Mouse (Mus musculus) monocyte, adult 2 months (primary cell): ENCODE results near the gene Treh.

Source experiments
- DNase-seq, 2 experiments: peaks; one replicate each; pipeline ENCODE4 v3.0.0; 2022; ENCODE audit warnings: low spot score in 2 of 2, low read depth in 1 of 2

Gene Treh

GRCm38 (mm10) chr9:44715705-44716362, 42.8 kb downstream of the Treh start:
- no peak for DNase-seq

GRCm38 (mm10) chr9:44716997-44717821, 44.2 kb downstream of the Treh start:
- DNase-seq: no peak

GRCm38 (mm10) chr9:44717822-44718242, 44.8 kb downstream of the Treh start:
- DNase-seq: no peak

GRCm38 (mm10) chr9:44718937-44719631, 46.1 kb downstream of the Treh start:
- no peak for DNase-seq

GRCm38 (mm10) chr9:44719632-44720357, 46.8 kb downstream of the Treh start:
- no peak for DNase-seq

GRCm38 (mm10) chr9:44720358-44721153, 47.5 kb downstream of the Treh start:
- no peak for DNase-seq

GRCm38 (mm10) chr9:44721154-44721876, 48.3 kb downstream of the Treh start:
- peak; percentile 37 to 57 for DNase-seq

- DNase-seq: no peak
These were observed 48.8 kb downstream of the Treh start for GRCm38 (mm10) chr9:44721877-44722186.

- DNase-seq: no peak
These were observed 49.5 kb downstream of the Treh start for GRCm38 (mm10) chr9:44722575-44722974.

- DNase-seq: no peak
These were observed 50.0 kb downstream of the Treh start for GRCm38 (mm10) chr9:44723008-44723407.

- DNase-seq: no peak
These were observed 50.5 kb downstream of the Treh start for GRCm38 (mm10) chr9:44723521-44724041.

GRCm38 (mm10) chr9:44724223-44724622, 51.2 kb downstream of the Treh start:
- DNase-seq: no peak

GRCm38 (mm10) chr9:44724665-44725064, 51.6 kb downstream of the Treh start:
- DNase-seq: no peak

- no peak for DNase-seq
These were observed 53.6 kb downstream of the Treh start for GRCm38 (mm10) chr9:44726431-44727146.

- DNase-seq: no peak
These were observed 54.4 kb downstream of the Treh start for GRCm38 (mm10) chr9:44727441-44727840.

GRCm38 (mm10) chr9:44732130-44732549, 59.1 kb downstream of the Treh start:
- DNase-seq: no peak

- DNase-seq: no peak
These were observed 60.0 kb downstream of the Treh start for GRCm38 (mm10) chr9:44732921-44733530.

GRCm38 (mm10) chr9:44733671-44734523, 60.9 kb downstream of the Treh start:
- peak; percentile 24 to 73 for DNase-seq
